Mouse (Mus musculus) forebrain, embryonic 13.5 days (tissue): ENCODE results near the gene Rad51b. TPM values are rescaled to one million over a fixed set of nuclear protein-coding genes. Genes with fewer than 3 reads are reported as not detected.
A peak's percentile ranks its signal among the peaks of the same experiment; 100 is the strongest.

Source experiments
- ATAC-seq: fragments of 200-750 bp; cut with Nextera tagmentation; 2 replicates; pipeline ENCODE4 v1.8.0; 2017
- H3K27ac ChIP-seq: fragments of 300-500 bp; sonication (generic); 2 replicates; pipeline ENCODE4 v1.5.1; 2015; ENCODE audit warnings: inconsistent platforms, mild to moderate bottlenecking, moderate library complexity
- H3K27me3 ChIP-seq: fragments of 300-500 bp; sonication (generic); 2 replicates; pipeline ENCODE4 v1.6.1; 2015; ENCODE audit warnings: mild to moderate bottlenecking, inconsistent platforms
- H3K36me3 ChIP-seq: fragments of 300-500 bp; sonication (generic); 2 replicates; pipeline ENCODE4 v1.6.1; 2015; ENCODE audit warnings: mild to moderate bottlenecking, inconsistent platforms; ENCODE audit not compliant: poor library complexity, severe bottlenecking
- H3K4me1 ChIP-seq: fragments of 300-500 bp; sonication (generic); 2 replicates; pipeline ENCODE4 v1.6.1; 2015; ENCODE audit warnings: inconsistent platforms
- H3K4me2 ChIP-seq: fragments of 300-500 bp; sonication (generic); 2 replicates; pipeline ENCODE4 v1.6.1; 2015; ENCODE audit warnings: inconsistent platforms, mild to moderate bottlenecking, moderate library complexity
- H3K4me3 ChIP-seq: fragments of 300-500 bp; sonication (generic); 2 replicates; pipeline ENCODE4 v1.5.1; 2015; ENCODE audit warnings: mild to moderate bottlenecking, inconsistent platforms
- H3K9ac ChIP-seq: fragments of 300-500 bp; sonication (generic); 2 replicates; pipeline ENCODE4 v1.6.1; 2015; ENCODE audit warnings: mild to moderate bottlenecking, inconsistent platforms
- H3K9me3 ChIP-seq: fragments of 300-500 bp; sonication (generic); replicated peaks from 2 replicates; pipeline ENCODE4 v1.6.1; 2016; ENCODE audit warnings: inconsistent platforms
- WGBS: fragments of 180-500 bp; shearing (Covaris S2); methylation state at CpG from one replicate; pipeline ENCODE4 v1.1.7; 2015; 5-methylcytosine and 5-hydroxymethylcytosine counted together
- polyA plus RNA-seq: library from polyadenylated mRNA; unstranded; fragments of >200 nt; fragmentation: Nextera tagmentation; extraction: Ambion mirVana; gene quantifications from 2 replicates; pipeline ENCODE4 v1.2.1, GENCODE M21; 2015

The Rad51b gene
- polyA plus RNA-seq, 1 experiment from 2014 or later: 5.7 TPM

DNA sequence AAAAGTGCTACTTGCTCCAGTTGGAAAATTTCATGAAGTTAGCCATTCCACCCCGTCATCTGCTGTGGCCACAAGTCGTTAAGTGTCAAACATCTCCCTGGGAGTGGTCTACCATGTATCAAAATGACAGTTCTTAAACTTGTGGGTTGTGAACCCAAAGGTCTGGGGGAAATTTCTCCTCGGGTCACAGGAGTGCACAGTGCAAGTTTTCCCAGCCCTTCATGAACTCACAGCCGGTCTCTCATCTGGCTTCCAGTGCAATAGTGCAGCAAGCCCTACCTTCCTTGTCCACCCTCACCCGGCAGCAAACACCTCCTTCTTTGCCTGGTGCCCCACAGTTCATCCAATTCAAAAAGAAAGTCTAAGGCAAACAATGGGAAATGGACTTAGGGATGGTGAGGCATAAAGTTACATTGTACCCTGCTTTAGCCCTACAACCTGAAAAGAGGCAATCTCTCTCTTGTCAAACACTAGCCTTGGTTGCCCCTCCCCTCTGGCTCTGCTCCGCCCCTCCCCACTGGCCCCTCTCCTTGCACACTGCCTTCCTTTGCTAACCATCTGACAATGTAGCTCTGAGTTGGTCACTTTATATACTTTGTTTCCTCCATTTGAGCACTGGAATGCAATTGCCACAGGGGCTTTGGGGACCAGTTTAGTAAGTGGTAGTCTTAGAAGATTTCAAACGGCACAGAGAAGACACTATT is 390.8 kb downstream of the Rad51b start:
- WGBS: 77% methylated on average over 7 of the region's 7 CpGs
- no peaks in the 10 kb centered on the region for H3K36me3 ChIP-seq
- H3K27me3 ChIP-seq: no peaks in the 10 kb centered on the region
- no peaks in the 10 kb centered on the region for H3K9me3 ChIP-seq
- H3K27ac ChIP-seq: no peak overlapping the region
- H3K4me2 ChIP-seq: no peak overlapping the region
- H3K4me3 ChIP-seq: no peak overlapping the region
- no peak overlapping the region for H3K9ac ChIP-seq
- ATAC-seq: no peak
- peaks cover 10% of the 10 kb centered on the region for H3K4me1 ChIP-seq

- no peak overlapping the region for H3K4me3 ChIP-seq
- no peaks in the 10 kb centered on the region for H3K9me3 ChIP-seq
- WGBS: 82% methylated on average over 8 of the region's 8 CpGs
- H3K27me3 ChIP-seq: no peaks in the 10 kb centered on the region
- H3K4me1 ChIP-seq: peaks cover 10% of the 10 kb centered on the region
- ATAC-seq: no peak
- H3K36me3 ChIP-seq: no peaks in the 10 kb centered on the region
- H3K4me2 ChIP-seq: no peak overlapping the region
- no peak overlapping the region for H3K9ac ChIP-seq
- H3K27ac ChIP-seq: no peak overlapping the region
Measured at GRCm38 (mm10) chr12:79689299-79689698, 392.2 kb downstream of the Rad51b start.

- H3K4me1 ChIP-seq: peaks cover 8% of the 10 kb centered on the region; the same call in 1 of the 2 replicates
- H3K36me3 ChIP-seq: no peaks in the 10 kb centered on the region
- no peak overlapping the region for H3K4me2 ChIP-seq
- no peak for ATAC-seq
- no peak overlapping the region for H3K9ac ChIP-seq
- H3K27ac ChIP-seq: no peak overlapping the region
- 91% methylated on average over 14 of the region's 14 CpGs for WGBS
- no peak overlapping the region for H3K4me3 ChIP-seq
- no peaks in the 10 kb centered on the region for H3K27me3 ChIP-seq
- H3K9me3 ChIP-seq: no peaks in the 10 kb centered on the region
Measured at GRCm38 (mm10) chr12:79691929-79692862, 395.1 kb downstream of the Rad51b start.

DNA sequence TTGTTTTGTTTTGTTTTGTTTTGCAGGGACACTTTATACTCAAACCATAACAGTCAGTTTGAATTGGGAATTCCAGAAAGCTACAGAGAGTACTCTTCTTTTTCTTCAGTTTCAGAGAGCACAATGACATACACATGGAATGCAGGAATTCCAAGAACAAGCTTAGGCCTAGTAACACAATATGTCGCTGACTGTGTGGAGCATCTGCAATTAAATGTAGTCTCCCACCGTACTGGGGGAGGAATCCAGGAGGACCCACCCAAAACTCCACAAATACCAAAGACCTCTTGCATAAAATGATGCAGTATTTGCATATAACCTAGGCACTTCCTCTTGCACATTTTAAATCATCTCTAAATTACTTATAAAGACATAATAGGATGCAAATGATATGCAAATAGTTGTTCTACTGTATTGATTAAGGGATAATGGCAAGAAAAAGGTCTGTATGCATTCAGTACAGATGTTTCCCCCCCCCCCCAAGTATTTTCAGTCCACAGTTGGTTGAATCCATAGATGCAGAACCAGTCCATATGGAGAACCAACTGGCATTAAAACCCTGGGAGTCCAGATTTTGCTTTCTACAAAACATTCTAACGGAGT is 398.9 kb downstream of the Rad51b start:
- no peak overlapping the region for H3K4me3 ChIP-seq
- ATAC-seq: peak; percentile 57
- H3K27ac ChIP-seq: peak overlapping the region; percentile 20; the same call in 1 of the 2 replicates

GRCm38 (mm10) chr12:79703555-79703954 is 406.5 kb downstream of the Rad51b start:
- H3K36me3 ChIP-seq: no peaks in the 10 kb centered on the region
- H3K9ac ChIP-seq: no peak overlapping the region
- no peak for ATAC-seq
- H3K9me3 ChIP-seq: no peaks in the 10 kb centered on the region
- H3K27ac ChIP-seq: no peak overlapping the region
- WGBS: 44% methylated on average over 8 of the region's 8 CpGs
- H3K4me2 ChIP-seq: no peak overlapping the region
- no peak overlapping the region for H3K4me3 ChIP-seq
- peaks cover 44% of the 10 kb centered on the region for H3K4me1 ChIP-seq
- no peaks in the 10 kb centered on the region for H3K27me3 ChIP-seq

More for the DNA sequence above, 398.9 kb downstream of the Rad51b start:
- no peak overlapping the region for H3K4me2 ChIP-seq
- H3K36me3 ChIP-seq: no peaks in the 10 kb centered on the region
- H3K27me3 ChIP-seq: no peaks in the 10 kb centered on the region
- peaks cover 9% of the 10 kb centered on the region; the same call in 1 of the 2 replicates for H3K4me1 ChIP-seq
- no peaks in the 10 kb centered on the region for H3K9me3 ChIP-seq
- WGBS: 48% methylated on average over 3 of the region's 3 CpGs
- H3K9ac ChIP-seq: no peak overlapping the region

DNA sequence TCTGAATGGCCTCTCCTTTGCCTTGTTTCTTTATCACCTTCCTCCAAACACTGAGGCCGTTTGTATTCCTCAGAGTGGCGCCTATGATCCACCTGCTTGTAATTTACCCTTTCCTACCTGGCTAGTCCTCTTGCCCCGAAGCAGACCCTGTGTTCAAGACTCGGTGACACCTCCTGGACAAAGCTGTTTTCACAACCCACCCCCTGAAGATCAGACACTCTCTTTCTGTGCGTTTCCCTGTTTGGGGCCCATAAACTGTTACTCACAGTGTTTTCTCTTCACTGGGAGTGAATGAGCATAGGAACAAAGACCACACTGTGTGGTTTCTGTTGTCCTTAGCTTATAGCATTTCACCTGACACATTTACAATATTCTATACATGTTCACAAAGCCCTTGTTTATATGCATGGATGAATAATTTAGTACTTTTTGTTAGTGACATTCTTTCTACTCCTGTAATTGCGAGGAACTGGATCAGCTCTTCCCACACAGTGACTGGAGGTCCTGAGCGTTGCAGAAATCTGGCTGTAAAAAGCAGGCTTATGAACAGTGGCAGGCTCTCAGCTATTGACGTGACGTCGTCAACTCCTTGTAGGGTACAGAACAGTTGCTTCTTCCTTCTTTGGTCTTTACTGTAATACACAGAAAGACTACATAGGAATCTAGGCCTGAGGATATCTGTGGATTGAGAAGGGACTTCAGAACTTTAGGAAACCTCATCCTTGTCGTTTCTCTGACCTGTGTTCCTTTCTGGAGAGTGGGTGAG is 408.6 kb downstream of the Rad51b start:
- no peak overlapping the region for H3K4me2 ChIP-seq
- no peak overlapping the region for H3K9ac ChIP-seq
- no peaks in the 10 kb centered on the region for H3K27me3 ChIP-seq
- no peak overlapping the region for H3K27ac ChIP-seq
- no peak overlapping the region for H3K4me3 ChIP-seq
- no peaks in the 10 kb centered on the region for H3K9me3 ChIP-seq
- H3K4me1 ChIP-seq: peaks cover 43% of the 10 kb centered on the region
- ATAC-seq: peak; percentile 45; the same call in 1 of the 2 replicates
- 23% methylated on average over 11 of the region's 11 CpGs for WGBS
- no peaks in the 10 kb centered on the region for H3K36me3 ChIP-seq

GRCm38 (mm10) chr12:79707565-79708422 is 410.7 kb downstream of the Rad51b start:
- no peak for ATAC-seq
- Histone ChIP-seq H3K9ac (no peak overlapping the region), H3K36me3 (no peaks in the 10 kb centered on the region), H3K9me3 (no peaks in the 10 kb centered on the region), H3K4me1 (peaks cover 43% of the 10 kb centered on the region), H3K27ac (no peak overlapping the region; the same call in 1 of the 2 replicates), H3K4me3 (no peak overlapping the region), H3K4me2 (no peak overlapping the region), H3K27me3 (no peaks in the 10 kb centered on the region)
- WGBS: 83% methylated on average over 9 of the region's 9 CpGs

GRCm38 (mm10) chr12:79708423-79708733 is 411.3 kb downstream of the Rad51b start:
- no peak overlapping the region for H3K4me2 ChIP-seq
- no peaks in the 10 kb centered on the region for H3K27me3 ChIP-seq
- peaks cover 43% of the 10 kb centered on the region for H3K4me1 ChIP-seq
- H3K36me3 ChIP-seq: no peaks in the 10 kb centered on the region
- no peak overlapping the region for H3K27ac ChIP-seq
- no peak for ATAC-seq
- H3K4me3 ChIP-seq: no peak overlapping the region
- H3K9ac ChIP-seq: no peak overlapping the region
- no peaks in the 10 kb centered on the region for H3K9me3 ChIP-seq
- 80% methylated on average over 5 of the region's 5 CpGs for WGBS

DNA sequence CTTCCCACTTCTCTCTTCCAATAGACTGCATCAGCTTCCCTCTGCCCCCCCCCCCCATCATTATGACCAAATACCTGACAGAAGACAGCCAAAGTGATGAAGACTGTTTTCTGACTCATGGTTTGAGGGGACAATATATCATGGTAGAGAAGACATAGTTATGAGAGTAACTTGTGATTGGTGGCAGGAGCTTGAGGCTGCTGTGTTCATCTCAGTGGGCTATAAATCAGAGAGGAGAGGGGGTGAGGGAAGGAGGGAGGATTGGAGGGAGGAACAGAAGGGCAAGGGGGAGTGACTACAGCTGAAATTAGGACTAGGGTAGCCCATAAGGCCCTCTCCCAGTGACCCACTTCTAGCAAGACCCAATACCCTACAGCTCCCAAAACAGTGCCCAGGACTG is 416.2 kb downstream of the Rad51b start:
- Histone ChIP-seq H3K9me3 (no peaks in the 10 kb centered on the region), H3K36me3 (no peaks in the 10 kb centered on the region), H3K4me1 (peaks cover 31% of the 10 kb centered on the region), H3K4me3 (no peak overlapping the region), H3K27ac (no peak overlapping the region), H3K4me2 (no peak overlapping the region), H3K27me3 (no peaks in the 10 kb centered on the region), H3K9ac (no peak overlapping the region)
- no peak for ATAC-seq

DNA sequence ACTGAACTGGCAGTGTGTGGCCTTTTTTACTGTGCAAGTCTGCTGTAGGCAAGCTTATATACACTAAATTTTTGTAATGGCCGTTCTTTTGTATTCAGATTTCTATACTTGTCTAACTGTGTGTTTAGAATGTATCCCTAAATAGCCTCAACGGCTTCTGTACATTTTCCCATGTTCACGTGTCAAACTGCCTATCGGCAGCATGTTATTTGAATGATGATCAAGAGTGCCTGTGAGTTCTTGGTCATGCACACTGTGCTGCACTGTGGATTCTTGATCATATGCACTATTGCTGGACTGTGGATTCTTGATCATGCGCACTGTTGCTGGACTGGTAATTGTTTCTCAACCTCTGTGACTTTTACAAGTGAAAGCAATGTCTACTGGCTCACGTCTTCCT is 417.4 kb downstream of the Rad51b start:
- 54% methylated on average over 6 of the region's 6 CpGs for WGBS

More for the DNA sequence above, 417.4 kb downstream of the Rad51b start:
- peak overlapping the region; percentile 35 for H3K27ac ChIP-seq
- no peak overlapping the region for H3K4me3 ChIP-seq
- H3K36me3 ChIP-seq: no peaks in the 10 kb centered on the region
- H3K4me2 ChIP-seq: no peak overlapping the region
- H3K27me3 ChIP-seq: no peaks in the 10 kb centered on the region
- H3K9ac ChIP-seq: no peak overlapping the region
- ATAC-seq: no peak
- H3K9me3 ChIP-seq: no peaks in the 10 kb centered on the region
- H3K4me1 ChIP-seq: peaks cover 36% of the 10 kb centered on the region
